Mouse (Mus musculus) ES-Bruce4 (cell line): ENCODE measurements around the gene Homer2.

Source experiments
- CTCF ChIP-seq: IDR thresholded peaks from one replicate; pipeline ENCODE4 v1.8.1; 2011; ENCODE audit warnings: low read depth, low read length
- EP300 ChIP-seq: IDR thresholded peaks from 2 replicates; pipeline ENCODE4 v1.6.1; 2011; ENCODE audit warnings: low read depth, low read length; ENCODE audit not compliant: insufficient read depth

GRCm38 (mm10) chr7:81738720-81739385, 31.5 kb upstream of the Homer2 start:
- TF ChIP-seq CTCF (no peak), EP300 (no peak)
